Mouse (Mus musculus): ENCODE results near the gene Mtmr2. TPM values are rescaled to one million over a fixed set of nuclear protein-coding genes. Genes with fewer than 3 reads are reported as not detected.

Mtmr2 gene
- polyA plus RNA-seq, 1 experiment from 2014 or later, result 57.5 TPM

- 78% methylated on average over 10 of the region's 10 CpGs for WGBS
- no peak overlapping the region for H3K4me2 ChIP-seq (ENCODE audit: low read length)
- peaks cover 20% of the 10 kb centered on the region for H3K36me3 ChIP-seq (ENCODE audit: control insufficient read depth, insufficient read depth, low read length)
- H3K27me3 ChIP-seq (replicated peaks; ENCODE audit: control insufficient read depth, insufficient read depth, low read length), result no peaks in the 10 kb centered on the region
- H3K4me1 ChIP-seq (ENCODE audit: control insufficient read depth, insufficient read depth, low read length), result no peaks in the 10 kb centered on the region
- H3K27ac ChIP-seq (ENCODE audit: low read depth, low read length), result no peak overlapping the region
- no peak overlapping the region for H3K9ac ChIP-seq (ENCODE audit: low read length)
- H3K4me3 ChIP-seq (ENCODE audit: low read depth, low read length), result no peak overlapping the region
- peak; percentile 69 for DNase-seq (ENCODE audit: low spot score)
- H3K9me3 ChIP-seq (replicated peaks; ENCODE audit: control insufficient read depth, low read length), result no peaks in the 10 kb centered on the region
- ATAC-seq, result peak; percentile 75
Observed at GRCm38 (mm10) chr9:13848481-13849480, 100.6 kb downstream of the Mtmr2 start.

DNA sequence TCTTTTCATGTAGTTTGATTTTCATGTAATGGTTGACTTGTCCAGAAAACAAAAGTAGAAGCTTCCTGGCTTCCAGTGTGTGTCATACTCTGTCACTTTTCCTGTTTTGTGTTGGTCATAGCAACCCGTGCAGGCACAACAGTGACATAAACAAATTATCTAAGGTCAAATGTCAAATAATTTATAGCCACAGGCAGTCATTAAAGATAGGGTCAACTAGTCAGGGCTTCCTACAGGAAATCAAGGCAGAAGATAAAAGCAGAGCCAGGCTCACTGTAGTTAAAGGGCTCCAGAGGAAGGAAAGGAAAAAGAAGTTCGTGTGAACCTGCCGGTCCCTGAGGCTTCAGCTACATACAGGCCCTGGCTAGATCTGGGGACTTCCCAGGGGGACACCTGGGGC lies 105.7 kb downstream of the Mtmr2 start:
- WGBS, result 82% methylated on average over 3 of the region's 3 CpGs

More for the DNA sequence above, 105.7 kb downstream of the Mtmr2 start:
- H3K4me3 ChIP-seq (ENCODE audit: low read depth, low read length), result no peak overlapping the region
- no peaks in the 10 kb centered on the region for H3K36me3 ChIP-seq (ENCODE audit: control insufficient read depth, insufficient read depth, low read length)
- H3K27me3 ChIP-seq (replicated peaks; ENCODE audit: control insufficient read depth, insufficient read depth, low read length), result no peaks in the 10 kb centered on the region
- ATAC-seq (no peak), DNase-seq (ENCODE audit: low spot score) (no peak)
- H3K4me1 ChIP-seq (ENCODE audit: control insufficient read depth, insufficient read depth, low read length), result no peaks in the 10 kb centered on the region
- no peaks in the 10 kb centered on the region for H3K9me3 ChIP-seq (replicated peaks; ENCODE audit: control insufficient read depth, low read length)
- no peak overlapping the region for H3K9ac ChIP-seq (ENCODE audit: low read length)
- H3K27ac ChIP-seq (ENCODE audit: low read depth, low read length), result no peak overlapping the region
- no peak overlapping the region for H3K4me2 ChIP-seq (ENCODE audit: low read length)

Other genes starting within 250 kb of the Mtmr2 start
- gene Cep57, start 78.7 kb downstream of the Mtmr2 start, polyA plus RNA-seq (2014; fragmentation: Nextera tagmentation; extraction: Ambion mirVana), result 46.5 and 47.3 TPM in 2 replicates
- gene Fam76b, start 79.3 kb downstream of the Mtmr2 start, polyA plus RNA-seq (2014; fragmentation: Nextera tagmentation; extraction: Ambion mirVana), result 23.2 and 27.1 TPM in 2 replicates

All from forebrain, embryonic 14.5 days (tissue).